Mouse (Mus musculus): ENCODE measurements around the gene Tgfb2.
A peak's percentile ranks its signal among the peaks of the same experiment; 100 is the strongest.

The Tgfb2 gene

DNA sequence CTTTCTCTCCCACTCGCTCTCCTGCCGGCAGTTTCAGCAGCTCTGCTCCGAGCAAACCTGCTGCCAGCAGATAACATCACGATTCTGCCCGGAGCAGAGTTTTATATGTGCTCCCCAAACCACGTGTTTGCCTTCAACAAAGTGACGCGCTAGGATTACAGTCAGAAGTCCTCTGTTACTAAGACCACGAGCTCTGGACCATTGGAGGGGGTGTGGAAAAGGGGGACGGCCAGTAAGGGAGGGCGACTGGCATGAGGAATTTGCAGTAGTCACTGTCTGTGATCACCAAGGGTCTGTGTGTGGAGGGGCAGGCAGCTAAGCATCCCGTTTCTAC is at the start of gene Tgfb2:
TSS of gene Tgfb2 (minus strand) at position 75 of the 334 bp plus-strand sequence.
- peak; percentile 79 for ATAC-seq (ENCODE audit: low TSS enrichment)

GRCm38 (mm10) chr1:186749675-186750283 is 44.0 kb upstream of the Tgfb2 start:
- ATAC-seq (ENCODE audit: low TSS enrichment), result peak; percentile 31

- peak; percentile 98 for ATAC-seq (ENCODE audit: low TSS enrichment)
These were observed 43.2 kb upstream of the Tgfb2 start, which contains the start of gene Rrp15 for GRCm38 (mm10) chr1:186748724-186749653. Rrp15 (minus strand) TSS chr1:186749358.

DNA sequence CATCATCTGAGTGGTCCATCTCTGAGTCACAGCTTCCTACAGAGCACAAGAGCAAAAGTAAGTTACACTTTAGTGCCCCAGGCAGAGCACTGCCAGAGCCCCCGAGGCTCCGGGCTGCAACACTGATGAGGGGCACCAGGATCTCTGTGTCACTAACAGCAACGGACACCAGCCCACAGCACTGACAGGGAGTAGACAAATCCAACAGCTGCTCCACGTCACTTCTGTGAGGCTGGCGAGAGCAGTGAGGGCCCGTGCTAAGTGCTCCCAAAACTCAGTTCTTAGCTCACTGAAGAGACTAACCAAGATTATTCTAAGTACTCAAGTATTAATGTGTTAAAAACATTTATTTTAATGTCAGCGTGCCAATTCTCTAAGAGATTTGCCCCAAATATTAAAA is 34.0 kb upstream of the Tgfb2 start:
- no peak for ATAC-seq (ENCODE audit: low TSS enrichment)

DNA sequence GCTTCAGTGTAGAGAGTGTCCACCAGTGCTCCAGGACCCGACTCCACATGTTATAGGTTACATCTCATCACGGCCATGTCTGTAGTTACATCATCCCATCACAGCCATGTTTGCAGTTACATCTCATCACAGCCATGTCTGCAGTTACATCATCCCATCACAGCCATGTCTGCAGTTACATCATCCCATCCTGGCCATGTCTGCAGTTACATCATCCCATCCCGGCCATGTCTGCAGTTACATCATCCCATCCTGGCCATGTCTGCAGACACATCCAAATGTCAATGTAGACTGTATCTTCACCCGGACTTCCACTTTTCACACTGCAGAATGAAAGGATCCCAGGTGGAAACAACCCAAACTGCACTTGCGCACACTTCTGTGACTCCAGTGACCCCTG is 29.7 kb upstream of the Tgfb2 start:
- no peak for ATAC-seq (ENCODE audit: low TSS enrichment)

DNA sequence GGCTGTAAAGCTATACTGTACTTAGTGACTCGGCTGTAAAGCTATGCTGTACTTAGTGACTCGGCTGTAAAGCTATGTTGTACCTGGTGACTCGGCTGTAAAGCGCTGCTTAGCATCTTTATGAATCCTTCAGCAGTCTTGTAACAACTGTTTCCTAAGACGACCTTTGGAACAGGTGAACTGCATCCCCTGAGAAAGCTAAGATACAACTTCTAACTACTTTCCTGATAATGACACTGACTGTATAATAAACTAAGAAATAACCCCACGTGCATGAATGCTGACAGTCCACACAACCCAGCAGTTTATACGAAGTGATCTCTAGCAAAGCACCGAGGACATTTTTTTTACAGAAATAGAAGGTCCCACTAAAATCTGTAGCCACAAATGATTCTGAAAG is 27.3 kb upstream of the Tgfb2 start:
- no peak for ATAC-seq (ENCODE audit: low TSS enrichment)

DNA sequence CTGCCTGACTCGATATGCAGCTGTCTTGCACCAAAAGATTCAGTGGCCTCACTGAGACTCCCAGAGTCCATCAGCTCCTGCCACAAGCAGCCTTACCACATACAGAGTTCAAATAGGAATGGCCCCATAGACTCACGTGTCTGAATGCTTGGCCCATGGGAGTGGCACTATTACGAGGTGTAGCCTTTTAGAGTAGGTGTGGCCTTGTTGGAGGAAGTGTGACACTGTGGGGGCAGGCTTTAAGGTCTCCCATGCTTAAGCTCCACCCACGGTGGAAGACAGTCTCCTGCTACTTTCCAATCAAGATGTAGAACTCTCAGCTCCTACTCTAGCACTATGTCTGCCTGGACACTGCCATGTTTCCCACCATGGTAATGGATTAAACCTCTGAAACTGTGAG is 23.0 kb upstream of the Tgfb2 start:
- no peak for ATAC-seq (ENCODE audit: low TSS enrichment)

DNA sequence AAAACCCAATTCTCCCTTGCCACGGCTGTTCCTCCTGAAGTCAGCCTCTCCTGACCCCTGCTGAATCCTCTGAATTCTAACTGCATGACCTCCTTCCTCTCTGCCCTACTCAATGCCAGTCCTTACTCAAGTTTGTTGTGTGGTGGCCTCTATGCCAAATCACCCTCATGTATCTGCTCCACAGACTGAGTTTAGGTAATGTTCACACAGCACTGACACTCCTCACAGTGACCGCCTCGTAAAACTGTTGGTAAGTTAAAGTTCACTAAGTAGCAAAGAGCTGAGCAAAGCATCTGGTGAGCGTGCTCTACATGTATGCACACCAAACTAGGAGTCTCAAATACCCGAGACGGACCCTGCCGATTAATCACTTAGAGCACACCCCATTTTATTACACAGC is 20.3 kb upstream of the Tgfb2 start:
- ATAC-seq (ENCODE audit: low TSS enrichment), result no peak

DNA sequence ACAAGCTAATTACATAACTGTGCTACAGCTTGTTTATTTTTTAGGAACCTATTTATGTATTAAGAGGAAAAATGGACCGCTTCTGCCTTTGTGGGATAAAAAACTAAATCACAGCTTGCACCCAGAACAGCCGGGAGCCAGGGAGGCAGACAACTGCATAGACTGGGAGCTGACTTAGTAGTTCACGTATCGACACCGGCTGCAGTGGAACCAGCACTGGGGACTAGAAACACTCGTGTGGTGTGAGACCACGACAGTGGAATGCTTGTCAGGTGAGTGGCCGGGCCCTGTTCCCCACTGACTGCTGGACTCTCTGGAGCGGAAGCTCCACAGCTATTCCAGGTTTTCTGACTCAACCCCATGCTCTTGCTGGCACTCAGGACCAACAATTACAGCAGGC is 16.5 kb upstream of the Tgfb2 start:
- peak; percentile 15; the same call in 1 of the 2 replicates for ATAC-seq (ENCODE audit: low TSS enrichment)

DNA sequence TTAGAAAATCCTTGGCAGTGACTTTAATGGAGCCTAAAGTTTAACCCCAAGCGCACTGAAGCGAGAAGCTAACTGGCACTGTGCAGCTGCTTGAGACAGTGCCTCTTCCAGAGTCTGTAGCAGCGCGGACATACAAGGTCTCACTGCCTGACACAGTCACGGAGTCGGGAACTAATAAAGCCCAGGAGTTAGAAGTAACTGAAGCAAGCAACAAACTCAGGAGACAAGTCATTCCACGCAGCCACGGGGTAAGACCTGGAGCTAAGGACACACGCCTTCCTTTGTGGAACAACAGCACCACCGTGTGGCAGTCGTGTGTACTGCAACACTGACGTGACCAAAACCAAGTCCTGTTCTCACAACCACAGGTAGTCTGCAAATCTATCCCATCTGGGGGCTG is 16.1 kb upstream of the Tgfb2 start:
- ATAC-seq (ENCODE audit: low TSS enrichment), result peak; percentile 90

GRCm38 (mm10) chr1:186721166-186721565 is 15.4 kb upstream of the Tgfb2 start:
- ATAC-seq (ENCODE audit: low TSS enrichment), result no peak

DNA sequence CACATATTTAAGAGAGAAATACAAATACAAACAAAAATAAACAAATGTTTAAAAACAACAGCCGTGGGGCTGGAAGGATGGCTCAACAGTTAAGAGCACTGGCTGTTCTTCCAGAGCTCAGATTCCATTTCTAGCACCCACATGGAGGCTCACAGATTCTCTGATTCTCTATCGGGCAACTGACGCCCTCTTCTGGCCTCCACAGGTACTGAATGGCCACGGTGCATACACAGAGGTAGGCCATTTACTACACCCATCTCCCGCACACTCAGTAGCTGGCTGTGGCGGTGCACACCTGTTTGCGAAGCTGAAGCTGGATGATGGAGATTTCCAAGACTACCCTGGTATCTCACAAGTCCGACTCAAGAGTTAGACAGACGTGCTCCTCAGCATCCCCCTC is 13.9 kb upstream of the Tgfb2 start:
- ATAC-seq (ENCODE audit: low TSS enrichment), result no peak

DNA sequence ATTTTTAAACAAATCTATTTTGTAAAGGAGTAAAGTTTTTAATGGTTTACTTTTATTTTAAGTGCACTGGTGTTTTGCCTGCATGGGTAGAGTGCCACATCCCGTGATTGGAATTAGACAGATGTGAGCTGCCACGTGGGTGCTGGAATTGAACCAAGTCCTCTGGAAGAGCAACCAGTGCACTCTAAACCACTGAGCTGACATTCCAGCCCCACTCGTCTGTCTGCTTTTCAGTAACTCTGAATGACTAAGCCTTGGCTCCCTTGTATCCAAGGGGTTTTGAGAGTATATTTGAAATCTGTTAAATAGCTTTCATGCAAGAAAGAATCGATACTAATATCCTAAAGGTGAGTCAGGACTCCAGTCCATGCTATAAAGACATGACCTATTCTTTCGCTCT is 13.1 kb upstream of the Tgfb2 start:
- ATAC-seq (ENCODE audit: low TSS enrichment), result no peak

DNA sequence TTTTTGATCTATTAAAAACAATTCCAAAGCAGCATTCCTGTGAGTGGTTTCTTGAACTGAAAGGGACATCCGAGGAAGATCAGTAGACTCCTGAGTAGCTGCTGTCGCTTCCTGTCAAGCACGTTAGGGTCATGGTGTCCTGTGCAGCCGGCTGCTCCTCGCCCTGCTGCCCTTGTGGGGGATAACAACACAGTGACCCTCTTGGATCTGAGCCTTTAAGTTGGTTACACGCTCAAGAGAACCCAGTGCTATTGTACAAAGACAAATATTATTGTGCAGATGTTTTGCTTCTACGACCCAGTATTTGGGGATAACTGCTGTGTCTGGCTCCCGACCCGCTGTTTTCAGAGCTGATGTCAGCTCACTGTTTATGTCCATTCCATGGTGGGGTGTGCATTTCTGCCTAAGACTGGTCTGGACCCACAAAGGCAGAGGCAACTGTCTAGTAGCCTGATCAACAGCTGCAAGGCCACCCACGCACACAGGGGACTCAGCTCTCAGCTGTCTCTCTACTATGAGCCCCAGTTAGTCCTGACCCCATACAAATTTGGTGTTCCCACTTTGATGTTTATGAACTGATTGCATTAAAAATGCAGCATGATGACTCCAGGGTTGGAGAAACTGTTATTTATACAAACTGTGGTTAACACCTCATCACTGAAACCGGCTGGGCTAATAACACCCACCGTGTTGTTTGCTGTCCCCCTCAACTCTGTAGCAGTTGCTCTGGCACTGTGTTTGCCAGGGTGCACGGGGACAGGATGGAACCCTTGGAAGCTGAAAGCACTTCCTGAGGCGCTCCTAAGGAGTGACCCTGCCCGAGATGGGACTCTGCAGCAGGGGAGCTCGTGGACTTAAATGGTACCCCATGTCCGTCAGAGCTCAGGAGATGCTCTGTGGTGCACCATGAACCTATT is 9.4 kb upstream of the Tgfb2 start:
- no peak for ATAC-seq (ENCODE audit: low TSS enrichment)

- ATAC-seq (ENCODE audit: low TSS enrichment), result no peak
These were observed 8.4 kb upstream of the Tgfb2 start for GRCm38 (mm10) chr1:186714215-186714614.

GRCm38 (mm10) chr1:186712802-186713471 is 7.1 kb upstream of the Tgfb2 start:
- no peak for ATAC-seq (ENCODE audit: low TSS enrichment)

DNA sequence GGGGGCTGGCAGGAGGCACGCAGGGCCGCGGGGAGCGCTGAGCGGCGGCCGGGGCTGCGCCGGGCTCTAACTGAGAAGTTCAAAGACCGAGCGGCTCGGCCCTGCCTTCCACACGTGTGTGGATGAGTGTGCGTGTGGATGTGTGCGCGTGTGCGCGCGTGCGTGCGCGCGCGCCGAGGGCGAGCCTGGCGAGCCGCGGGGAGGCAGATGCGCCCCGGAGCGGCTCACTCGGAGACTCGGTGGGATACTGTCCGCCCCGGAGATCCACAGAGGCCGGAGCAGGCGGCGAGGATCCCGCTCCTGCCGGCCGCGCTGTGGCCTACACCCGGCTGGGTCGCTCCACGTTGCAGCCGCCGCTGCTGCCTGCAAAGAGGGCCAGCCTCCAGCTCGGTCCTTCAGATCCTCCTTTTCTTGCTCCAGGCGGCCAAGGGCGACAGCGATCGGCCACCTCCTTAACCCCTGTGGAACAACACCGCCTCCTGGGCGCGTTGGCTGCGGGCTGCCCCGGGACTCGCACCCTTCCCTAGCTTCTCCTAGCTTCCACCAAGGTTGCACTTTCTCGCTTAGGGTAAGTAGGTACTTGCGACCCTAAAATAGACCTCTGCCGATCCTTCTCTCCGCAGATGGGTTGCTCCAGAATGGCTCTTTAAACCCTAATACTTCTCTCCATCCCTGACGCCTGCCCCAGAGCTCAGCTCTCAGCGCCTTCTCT is 430 bp downstream of the Tgfb2 start:
- peak; percentile 66 for ATAC-seq (ENCODE audit: low TSS enrichment)

DNA sequence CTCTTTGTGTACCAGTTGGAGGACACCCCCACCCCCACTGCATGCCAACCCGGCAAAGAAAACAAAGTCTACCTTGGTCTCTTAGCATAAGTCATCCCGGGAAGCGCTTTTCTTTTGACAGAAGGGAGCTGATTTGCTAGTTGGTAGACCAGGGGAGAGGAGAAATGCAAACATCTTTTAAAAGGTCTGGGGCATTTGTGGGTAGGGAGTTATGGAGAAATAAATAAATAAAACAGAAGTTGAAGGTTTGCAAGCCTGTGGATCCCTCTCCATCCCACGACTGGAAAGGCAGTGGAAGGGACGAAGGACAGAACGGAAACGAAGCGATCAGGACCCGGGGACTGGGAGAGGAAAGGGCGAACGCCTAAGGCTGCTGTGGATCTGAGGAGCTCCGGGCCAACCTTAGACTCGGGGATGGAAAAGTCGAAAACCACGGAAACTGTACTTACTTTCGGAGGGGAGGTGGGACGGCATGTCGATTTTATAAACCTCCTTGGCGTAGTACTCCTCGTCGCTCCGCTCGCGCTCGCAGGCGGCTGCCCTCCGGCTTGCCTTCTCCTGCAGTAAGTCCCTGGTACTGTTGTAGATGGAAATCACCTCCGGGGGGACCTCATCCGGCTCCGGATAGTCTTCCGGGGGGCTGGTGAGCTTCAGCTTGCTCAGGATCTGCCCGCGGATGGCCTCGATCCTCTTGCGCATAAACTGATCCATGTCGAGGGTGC is 1.6 kb downstream of the Tgfb2 start:
- 0 out of 2 replicates have a peak, but pooled peaks have one; percentile 18 for ATAC-seq (ENCODE audit: low TSS enrichment)

DNA sequence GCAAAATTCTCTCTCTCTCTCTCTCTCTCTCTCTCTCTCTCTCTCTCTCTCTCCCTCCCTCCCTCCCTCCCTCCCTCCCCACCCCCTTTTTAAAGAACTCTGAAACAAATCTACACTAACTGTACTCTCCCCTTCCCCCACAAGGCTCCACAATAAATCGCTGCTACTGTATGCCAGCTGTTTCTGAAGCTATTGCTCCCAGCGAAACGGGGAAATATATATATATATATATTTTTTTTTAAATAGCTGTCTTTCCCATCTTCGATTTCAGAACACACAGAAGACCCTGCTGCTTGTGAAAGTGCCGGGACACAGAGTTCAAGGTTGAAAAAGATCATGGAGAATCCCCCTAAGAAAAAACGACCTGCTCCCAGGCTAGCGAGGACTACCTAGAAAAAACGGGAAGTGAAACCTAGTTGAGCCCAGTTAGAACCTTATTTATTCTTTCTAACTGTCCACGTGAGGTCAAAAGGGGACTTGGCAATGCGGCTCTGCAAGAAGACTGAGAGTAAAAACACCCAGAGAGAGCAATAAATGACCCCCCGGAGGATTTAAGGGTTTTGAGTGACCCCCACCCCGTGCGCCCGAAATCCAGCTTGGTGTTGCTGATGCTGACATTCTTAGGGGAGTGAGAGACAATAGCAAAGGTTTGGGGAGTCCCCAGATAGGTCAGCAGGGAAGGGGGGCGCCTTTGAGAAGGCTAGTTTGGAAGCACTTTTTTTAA is 2.4 kb downstream of the Tgfb2 start:
- no peak for ATAC-seq (ENCODE audit: low TSS enrichment)

All from frontal cortex, adult (tissue).